Mouse (Mus musculus) hindbrain, embryonic 11.5 days (tissue): ENCODE results near the gene Znrf4. TPM values are rescaled to one million over a fixed set of nuclear protein-coding genes. Genes with fewer than 3 reads are reported as not detected.
A peak's percentile ranks its signal among the peaks of the same experiment; 100 is the strongest.
"Not testable (repeated sequence)": the region's sequence is repeated elsewhere in the genome, so short reads cannot be mapped to it uniquely, and the experiment has no call there.

ENCODE experiments used
- ATAC-seq: fragments of 200-750 bp; cut with Nextera tagmentation; 2 replicates; pipeline ENCODE4 v1.8.0; 2017; ENCODE audit warnings: mild to moderate bottlenecking, moderate TSS enrichment, moderate library complexity; ENCODE audit not compliant: low FRiP score
- DNase-seq: peaks from one replicate; pipeline ENCODE4 v3.0.0-alpha.2; 2015; ENCODE audit warnings: low spot score
- H3K27ac ChIP-seq: fragments of 300-500 bp; sonication (generic); 2 replicates; pipeline ENCODE4 v1.5.1; 2014; ENCODE audit warnings: mild to moderate bottlenecking, low read depth, low read length
- H3K27me3 ChIP-seq: fragments of 300-500 bp; sonication (generic); 2 replicates; pipeline ENCODE4 v1.6.1; 2014; ENCODE audit warnings: mild to moderate bottlenecking, low read length, moderate library complexity, mixed read lengths; ENCODE audit not compliant: control insufficient read depth, insufficient read depth
- H3K36me3 ChIP-seq: fragments of 300-500 bp; sonication (generic); 2 replicates; pipeline ENCODE4 v1.6.1; 2014; ENCODE audit warnings: mild to moderate bottlenecking, low read length, moderate library complexity, mixed read lengths; ENCODE audit not compliant: control insufficient read depth, insufficient read depth
- H3K4me1 ChIP-seq: fragments of 300-500 bp; sonication (generic); replicated peaks from 2 replicates; pipeline ENCODE4 v1.6.1; 2014; ENCODE audit warnings: low read length, mixed read lengths; ENCODE audit not compliant: control insufficient read depth, insufficient read depth
- H3K4me2 ChIP-seq: fragments of 300-500 bp; sonication (generic); replicated peaks from 2 replicates; pipeline ENCODE4 v1.6.1; 2014; ENCODE audit warnings: mild to moderate bottlenecking, low read depth, low read length
- H3K4me3 ChIP-seq: fragments of 300-500 bp; sonication (generic); 2 replicates; pipeline ENCODE4 v1.5.1; 2014; ENCODE audit warnings: low read depth, low read length
- H3K9ac ChIP-seq: fragments of 300-500 bp; sonication (generic); 2 replicates; pipeline ENCODE4 v1.6.1; 2014; ENCODE audit warnings: low read depth, low read length
- H3K9me3 ChIP-seq: fragments of 300-500 bp; sonication (generic); 2 replicates; pipeline ENCODE4 v1.6.1; 2016; ENCODE audit warnings: low read length; ENCODE audit not compliant: control insufficient read depth
- WGBS: fragments of 180-500 bp; shearing (Covaris S2); extraction: QIAGEN DNeasy Blood & Tissue Kit; methylation state at CpG from one replicate; pipeline ENCODE4 v1.1.7; 2014; 5-methylcytosine and 5-hydroxymethylcytosine counted together
- polyA plus RNA-seq: library from polyadenylated mRNA; unstranded; fragments of >200 nt; fragmentation: Nextera tagmentation; extraction: Ambion mirVana; gene quantifications from 2 replicates; pipeline ENCODE4 v1.2.1, GENCODE M21; 2014

Znrf4 gene
- polyA plus RNA-seq, 1 experiment from 2014 or later = not detected

DNA sequence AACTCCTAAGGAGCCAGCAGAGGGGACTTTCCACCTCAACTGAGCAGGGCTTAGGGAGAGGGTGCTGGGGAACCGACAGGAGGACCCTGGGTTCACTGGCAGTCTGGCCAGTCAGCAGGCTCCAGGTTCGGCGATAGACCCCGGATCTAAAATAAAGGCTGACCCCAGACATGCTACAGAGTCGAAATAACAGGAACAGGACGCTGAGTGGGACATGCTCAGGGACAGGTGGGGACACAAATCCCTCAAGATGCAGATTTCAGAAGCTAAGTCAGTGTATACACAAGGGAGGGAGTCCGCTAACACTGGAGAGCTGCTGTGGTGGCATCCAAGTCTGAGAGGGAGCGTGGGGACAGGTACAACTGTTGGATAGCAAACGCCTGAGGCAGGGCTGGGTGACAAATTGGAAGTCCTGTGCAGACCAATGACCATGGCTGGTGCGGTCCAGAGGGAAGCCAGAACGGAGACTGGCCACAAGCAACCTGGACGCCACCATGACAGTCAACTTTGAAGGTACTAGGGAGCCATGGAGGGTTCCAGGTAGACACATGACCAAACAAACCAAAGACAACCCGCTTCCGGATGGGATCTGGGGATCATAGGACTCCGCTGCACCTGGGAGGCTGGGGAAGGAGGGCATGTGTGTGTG is 5.7 kb downstream of the Znrf4 start:
- Histone ChIP-seq H3K4me2 (peak overlapping the region; percentile 96), H3K36me3 (no peaks in the 10 kb centered on the region), H3K9ac (peak overlapping the region; percentile 19; the same call in 1 of the 2 replicates), H3K4me1 (peaks cover 5% of the 10 kb centered on the region), H3K27ac (no peak overlapping the region), H3K27me3 (peaks cover 19% of the 10 kb centered on the region), H3K9me3 (no peaks in the 10 kb centered on the region), H3K4me3 (peak overlapping the region; percentile 51)
- 56% methylated on average over 15 of the region's 15 CpGs for WGBS
- DNase-seq (no peak), ATAC-seq (no peak)

GRCm38 (mm10) chr17:56505401-56505800 is 6.8 kb downstream of the Znrf4 start:
- no peaks in the 10 kb centered on the region for H3K9me3 ChIP-seq
- peaks cover 2% of the 10 kb centered on the region; the same call in 1 of the 2 replicates for H3K4me1 ChIP-seq
- H3K4me2 ChIP-seq = no peak overlapping the region
- H3K27me3 ChIP-seq = peaks cover 7% of the 10 kb centered on the region
- no peak overlapping the region for H3K27ac ChIP-seq
- no peaks in the 10 kb centered on the region for H3K36me3 ChIP-seq
- H3K4me3 ChIP-seq = no peak overlapping the region
- DNase-seq (no peak), ATAC-seq (no peak)
- no peak overlapping the region for H3K9ac ChIP-seq
- WGBS = 78% methylated on average over 10 of the region's 10 CpGs

DNA sequence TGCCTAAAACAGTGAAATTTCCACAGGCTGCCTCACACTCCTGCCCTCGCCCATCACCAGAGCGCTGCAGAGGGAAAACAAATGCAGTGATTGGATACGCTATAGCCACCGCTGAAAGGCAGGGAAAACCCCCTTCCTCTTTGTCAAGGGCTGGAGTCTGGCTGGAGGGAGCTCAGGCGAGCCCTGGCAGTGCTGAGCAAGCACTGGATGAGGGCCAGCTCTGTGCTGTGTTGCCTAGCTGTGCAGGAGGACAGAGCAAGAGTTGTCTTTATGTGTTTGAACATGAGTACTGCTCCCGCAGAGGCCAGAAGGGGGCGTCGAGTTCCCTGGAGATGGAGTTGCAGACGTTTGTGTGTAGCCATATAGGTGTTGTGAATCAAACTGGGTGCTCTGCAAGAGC is 9.7 kb downstream of the Znrf4 start:
- no peak overlapping the region for H3K4me3 ChIP-seq
- DNase-seq (no peak), ATAC-seq (0 out of 2 replicates have a peak, but pooled peaks have one; percentile 17)
- H3K9ac ChIP-seq = no peak overlapping the region
- H3K36me3 ChIP-seq = no peaks in the 10 kb centered on the region
- 0 out of 2 replicates have a peak overlapping the region, but pooled peaks have one; percentile 3 for H3K27ac ChIP-seq
- H3K9me3 ChIP-seq = no peaks in the 10 kb centered on the region
- WGBS = 35% methylated on average over 9 of the region's 9 CpGs
- H3K27me3 ChIP-seq = no peaks in the 10 kb centered on the region
- no peak overlapping the region for H3K4me2 ChIP-seq
- no peaks in the 10 kb centered on the region for H3K4me1 ChIP-seq

DNA sequence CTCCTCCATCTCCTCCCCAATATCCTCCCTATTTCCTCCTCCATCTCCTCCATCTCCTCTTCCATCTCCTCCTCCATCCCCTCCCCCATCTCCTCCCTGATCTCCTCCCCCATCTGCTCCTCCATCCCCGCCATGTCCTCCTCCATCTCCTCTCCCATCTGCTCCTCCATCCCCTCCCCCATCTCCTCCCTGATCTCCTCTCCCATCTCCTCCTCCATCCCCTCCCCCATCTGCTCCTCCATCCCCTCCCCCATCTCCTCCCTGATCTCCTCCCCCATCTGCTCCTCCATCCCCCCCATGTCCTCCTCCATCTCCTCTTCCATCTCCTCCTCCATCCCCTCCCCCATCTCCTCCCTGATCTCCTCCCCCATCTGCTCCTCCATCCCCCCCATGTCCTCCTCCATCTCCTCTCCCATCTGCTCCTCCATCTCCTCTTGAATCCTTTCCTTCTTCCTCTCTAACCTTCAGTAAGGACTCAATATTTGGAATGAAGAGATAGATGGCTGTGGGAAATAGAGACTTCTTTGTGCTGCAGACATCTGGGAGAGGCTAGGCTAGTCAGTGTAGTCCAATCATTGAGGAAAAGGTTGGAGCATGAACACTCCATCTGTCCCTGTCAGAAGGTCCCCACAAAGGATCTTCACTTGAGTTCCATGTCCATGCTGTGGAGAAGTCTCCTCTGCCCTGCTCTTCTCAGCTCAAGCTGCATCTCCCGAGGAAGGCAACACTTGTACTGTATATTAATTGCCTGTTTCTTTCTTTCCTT is 10.4 kb downstream of the Znrf4 start:
- H3K9me3 ChIP-seq, H3K4me3 ChIP-seq, ATAC-seq, H3K36me3 ChIP-seq, H3K27me3 ChIP-seq, H3K4me2 ChIP-seq, H3K4me1 ChIP-seq, H3K27ac ChIP-seq, DNase-seq, H3K9ac ChIP-seq: not testable (repeated sequence)
- 52% methylated on average over 2 of the region's 2 CpGs for WGBS

- Histone ChIP-seq H3K9me3 (peaks cover 10% of the 10 kb centered on the region), H3K36me3 (no peaks in the 10 kb centered on the region), H3K4me2 (no peak overlapping the region), H3K4me3 (no peak overlapping the region), H3K4me1 (no peaks in the 10 kb centered on the region), H3K27ac (no peak overlapping the region), H3K27me3 (no peaks in the 10 kb centered on the region), H3K9ac (no peak overlapping the region)
- 70% methylated on average over 5 of the region's 5 CpGs for WGBS
- ATAC-seq (peak; percentile 43; the same call in 1 of the 2 replicates), DNase-seq (no peak)
These were observed 13.0 kb downstream of the Znrf4 start for GRCm38 (mm10) chr17:56499229-56499628.

GRCm38 (mm10) chr17:56494480-56494879 is 17.8 kb downstream of the Znrf4 start:
- Histone ChIP-seq H3K27me3 (no peaks in the 10 kb centered on the region), H3K4me3 (no peak overlapping the region), H3K36me3 (no peaks in the 10 kb centered on the region), H3K27ac (no peak overlapping the region), H3K9me3 (peaks cover 19% of the 10 kb centered on the region), H3K4me2 (no peak overlapping the region), H3K4me1 (no peaks in the 10 kb centered on the region), H3K9ac (no peak overlapping the region)
- no peak for DNase-seq
- WGBS = 65% methylated on average over 2 of the region's 2 CpGs
- no peak for ATAC-seq

GRCm38 (mm10) chr17:56493841-56494240 is 18.4 kb downstream of the Znrf4 start:
- H3K9me3 ChIP-seq = peaks cover 19% of the 10 kb centered on the region

DNA sequence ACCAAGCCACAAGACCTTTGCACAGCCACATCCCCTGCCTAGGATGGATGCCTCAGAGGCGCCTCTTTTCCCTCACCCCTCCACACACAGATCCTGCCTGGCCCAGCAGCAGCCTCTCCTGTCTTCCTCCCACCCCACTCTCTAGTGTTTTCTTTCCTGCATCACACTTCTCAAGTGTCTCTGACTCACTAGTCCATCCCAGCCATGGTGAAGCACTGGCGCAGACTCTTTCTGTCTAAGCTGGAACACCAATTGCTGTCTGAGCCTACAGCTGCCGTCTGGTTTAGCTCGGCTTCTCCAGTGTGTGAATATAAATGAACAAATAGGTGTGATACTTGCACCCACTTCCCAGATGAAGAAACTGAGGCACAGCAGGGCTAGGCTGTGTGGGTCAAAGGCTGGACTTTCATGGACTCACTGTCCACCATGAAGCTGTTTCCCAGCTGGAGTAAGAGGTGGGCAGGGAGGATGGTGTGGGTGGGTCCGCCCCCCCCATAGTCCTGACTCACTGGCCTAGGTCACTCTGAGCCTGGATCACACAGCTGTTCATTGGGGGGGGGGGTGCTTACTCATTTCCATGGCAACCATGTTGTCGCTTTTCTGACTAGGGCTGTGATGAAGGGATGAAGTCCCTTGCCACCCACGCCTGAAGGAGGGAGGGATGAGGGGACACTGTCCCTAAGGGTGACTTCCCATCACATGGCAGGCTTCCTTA is 21.6 kb downstream of the Znrf4 start:
- 86% methylated on average over 7 of the region's 7 CpGs for WGBS
- Histone ChIP-seq H3K9me3 (peaks cover 13% of the 10 kb centered on the region), H3K36me3 (no peaks in the 10 kb centered on the region), H3K4me2 (no peak overlapping the region), H3K27ac (no peak overlapping the region), H3K27me3 (no peaks in the 10 kb centered on the region), H3K9ac (no peak overlapping the region), H3K4me1 (peaks cover 10% of the 10 kb centered on the region), H3K4me3 (no peak overlapping the region)
- no peak for ATAC-seq
- DNase-seq = no peak

More at GRCm38 (mm10) chr17:56493841-56494240, 18.4 kb downstream of the Znrf4 start:
- Histone ChIP-seq H3K4me1 (no peaks in the 10 kb centered on the region), H3K27me3 (no peaks in the 10 kb centered on the region), H3K36me3 (no peaks in the 10 kb centered on the region), H3K4me3 (no peak overlapping the region), H3K27ac (no peak overlapping the region), H3K9ac (no peak overlapping the region), H3K4me2 (no peak overlapping the region)
- WGBS = 89% methylated on average over 2 of the region's 2 CpGs
- no peak for DNase-seq
- no peak for ATAC-seq
